In the genomic region with DNA sequence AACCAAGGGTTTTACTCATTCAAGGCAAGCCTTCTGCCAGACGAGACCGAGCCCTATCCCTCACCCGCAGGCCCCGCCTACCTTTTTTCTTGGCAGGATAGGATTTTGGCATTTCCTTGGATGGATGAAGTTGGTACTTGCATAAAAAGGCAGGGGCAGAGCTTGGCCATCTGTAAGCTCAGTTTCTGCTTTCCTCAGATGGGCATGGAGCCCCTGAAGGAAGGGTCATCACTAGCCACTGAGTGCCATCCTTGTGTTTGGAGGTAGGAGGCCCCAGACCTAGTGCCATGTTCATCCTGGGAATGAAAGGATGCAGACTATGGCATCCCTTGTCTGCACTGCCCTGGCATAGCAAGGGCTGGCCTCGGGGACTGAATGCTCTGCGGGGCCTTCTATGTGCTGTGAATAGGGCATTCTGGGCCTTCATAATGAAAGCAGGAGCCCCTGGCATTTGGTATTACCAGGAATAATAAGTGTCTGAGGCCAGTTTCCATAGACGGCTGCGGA, we compare ENCODE assay signal across 9 mouse cellular contexts. TPM values are rescaled to one million over a fixed set of nuclear protein-coding genes. Genes with fewer than 3 reads are reported as not detected.
DNase-seq lines count a peak whose midpoint lies in the region; ATAC-seq and TF ChIP-seq lines count a peak whose summit lies in the region.
"Had no signal": no experiment of that assay in that cellular context is flagged by ENCODE, and none has a peak within 500 bp of the region (broad histone marks: within the 10 kb centered on the region; RNA-seq: fewer than 3 reads in every experiment).

No protein-coding gene starts in this region.

- peak overlapping the region; percentile 52 for H3K9ac ChIP-seq in liver, embryonic 16.5 days (ENCODE audit: low read depth, low read length)
- H3K9ac ChIP-seq: lung, embryonic 14.5 days had no signal

- H3K4me2 ChIP-seq in liver, embryonic 16.5 days (ENCODE audit: low read depth, low read length) = peak overlapping the region; percentile 82
- H3K4me2 ChIP-seq: lung, embryonic 14.5 days had no signal

- DNase-seq in adrenal gland, postnatal 10 days = peak; percentile 37
- no peak for DNase-seq in adrenal gland, adult 18-20 months (ENCODE audit: low spot score in 2 of 2)
- peak in 1 of 2 experiments; percentile 46 for DNase-seq in left cerebral cortex, adult 2 months (ENCODE audit: extremely low spot score in 1 of 2, low spot score in 2 of 2)
- DNase-seq in left cerebral cortex, postnatal 36 days (ENCODE audit: low spot score in 2 of 2) = no peak
- DNase-seq in frontal cortex, postnatal 10 days (ENCODE audit: low spot score in 2 of 2) = peak; percentile 65 to 69
- DNase-seq in lung, postnatal 36 days = no peak
- DNase-seq: lung, embryonic 14.5 days had no signal

- 78% methylated on average over 8 of the region's 8 CpGs for WGBS in liver, embryonic 16.5 days (ENCODE audit: insufficient replicate concordance)

- no peaks in the 10 kb centered on the region for H3K27me3 ChIP-seq in liver, embryonic 16.5 days (ENCODE audit: control insufficient read depth, insufficient read depth, low read depth, low read length)

- H3K4me1 ChIP-seq in liver, embryonic 16.5 days (ENCODE audit: control insufficient read depth, low read depth, low read length) = peaks cover 71% of the 10 kb centered on the region

- no peaks in the 10 kb centered on the region for H3K9me3 ChIP-seq in liver, embryonic 16.5 days (replicated peaks; ENCODE audit: control insufficient read depth, low read length)

- peak overlapping the region; percentile 70 for H3K27ac ChIP-seq in left cerebral cortex, adult 2 months
- peak overlapping the region; percentile 92 for H3K27ac ChIP-seq in liver, embryonic 16.5 days (ENCODE audit: low read length)

- TF ChIP-seq CTCF in left cerebral cortex, adult 2 months (IDR thresholded peaks at IDR 0.05) = no peak

- intact Hi-C loops in left cerebral cortex, adult 2 months (cut with DNase I) = no loop called here
- intact Hi-C loops in left cerebral cortex, postnatal 36 days (cut with DNase I) = no loop called here

- H3K36me3 ChIP-seq in liver, embryonic 16.5 days (ENCODE audit: control insufficient read depth, insufficient read depth) = peaks cover 4% of the 10 kb centered on the region

- no peak for ATAC-seq in liver, embryonic 16.5 days (ENCODE audit: low read depth)
- no peak for ATAC-seq in activated CD4-positive, CD25-positive, alpha-beta regulatory T cell, adult 4 months

- no peak overlapping the region for H3K4me3 ChIP-seq in left cerebral cortex, adult 2 months
- no peak overlapping the region for H3K4me3 ChIP-seq in liver, embryonic 16.5 days (ENCODE audit: low read depth, low read length)

RNA-seq across cellular contexts. Expression of gene Ampd3, which starts 11.7 kb away (rescaled TPM):
- total RNA-seq in adrenal gland, postnatal 10 days (2021) = 10 to 100 TPM; 16.7 to 22.7 TPM
- 10 to 100 TPM; 18.8 to 22.6 TPM for total RNA-seq in adrenal gland, adult 18-20 months (2021)
- 10 to 100 TPM; 24.4 to 25.3 TPM for total RNA-seq in left cerebral cortex, adult 2 months (2021)
- total RNA-seq in left cerebral cortex, postnatal 36 days (2021) = 10 to 100 TPM; 19.7 to 25.4 TPM
- 32.6 and 34.4 TPM in 2 replicates for polyA plus RNA-seq in liver, embryonic 16.5 days (2015; fragmentation: Nextera tagmentation; extraction: Ambion mirVana)
- polyA plus RNA-seq in activated CD4-positive, CD25-positive, alpha-beta regulatory T cell, adult 4 months (2017; shearing (Covaris generic)) = 1 to 10 TPM; 3.7 to 3.9 TPM

Comparison
In these comparisons a context has a peak if more than half of its experiments do, and no peak if none do; other contexts are left out.
1. DNase-seq: peak in adrenal gland, postnatal 10 days (single experiment) and frontal cortex, postnatal 10 days (2 of 2); none in adrenal gland, adult 18-20 months (0 of 2), left cerebral cortex, postnatal 36 days (0 of 2) and lung, postnatal 36 days (single experiment).